Comparison of ENCODE assay signal across 8 mouse cellular contexts in the genomic region with DNA sequence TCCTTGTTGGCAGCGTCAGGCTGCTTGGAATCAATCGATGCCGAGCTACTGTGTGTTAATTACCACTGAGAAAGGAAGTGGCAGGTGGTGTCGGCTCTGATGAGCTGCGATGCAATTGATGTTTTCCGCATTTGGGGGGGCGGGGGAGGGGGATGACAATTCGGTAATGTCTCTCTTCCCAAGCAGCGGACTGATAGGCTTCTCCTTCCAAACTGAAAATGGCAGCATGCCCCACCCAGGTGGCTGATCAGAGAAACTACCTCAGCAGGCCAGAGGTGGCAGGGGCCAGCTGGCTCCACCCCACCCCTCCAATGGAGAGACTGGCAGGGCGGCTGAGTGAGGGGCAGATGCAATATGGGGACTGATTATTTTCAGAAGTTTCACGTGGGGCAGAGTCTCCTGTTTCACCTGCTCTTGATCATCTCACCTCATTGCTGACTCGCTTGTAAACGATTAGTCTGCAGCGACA. TPM values are rescaled to one million over a fixed set of nuclear protein-coding genes. Genes with fewer than 3 reads are reported as not detected.
A peak's percentile ranks its signal among the peaks of the same experiment; 100 is the strongest.
DNase-seq lines count a peak whose midpoint lies in the region; ATAC-seq lines count a peak whose summit lies in the region.

No protein-coding gene starts in this region.

- WGBS in forebrain, embryonic 14.5 days = 8% methylated on average over 14 of the region's 14 CpGs
- 7% methylated on average over 14 of the region's 14 CpGs for WGBS in limb, embryonic 15.5 days

- H3K27me3 ChIP-seq in forebrain, embryonic 14.5 days (replicated peaks; ENCODE audit: control insufficient read depth, insufficient read depth, low read length) = no peaks in the 10 kb centered on the region
- H3K27me3 ChIP-seq in limb, embryonic 15.5 days = no peaks in the 10 kb centered on the region

- 0 out of 2 replicates have a peak overlapping the region, but pooled peaks have one; percentile 32 for H3K9ac ChIP-seq in forebrain, embryonic 14.5 days (ENCODE audit: low read length)
- H3K9ac ChIP-seq in limb, embryonic 15.5 days = no peak overlapping the region

- no peaks in the 10 kb centered on the region for H3K36me3 ChIP-seq in forebrain, embryonic 14.5 days (ENCODE audit: control insufficient read depth, insufficient read depth, low read length)
- H3K36me3 ChIP-seq in limb, embryonic 15.5 days = no peaks in the 10 kb centered on the region

- H3K4me3 ChIP-seq in forebrain, embryonic 14.5 days (ENCODE audit: low read depth, low read length) = no peak overlapping the region
- H3K4me3 ChIP-seq in limb, embryonic 15.5 days = no peak overlapping the region

- intact Hi-C loops in left cerebral cortex, postnatal 14 days (cut with DNase I) = no loop called here

- H3K27ac ChIP-seq in forebrain, embryonic 14.5 days (ENCODE audit: low read depth, low read length) = peak overlapping the region; percentile 48
- H3K27ac ChIP-seq in limb, embryonic 15.5 days = no peak overlapping the region

- H3K4me2 ChIP-seq in forebrain, embryonic 14.5 days (ENCODE audit: low read length) = peak overlapping the region; percentile 38
- peak overlapping the region; percentile 25; the same call in 1 of the 2 replicates for H3K4me2 ChIP-seq in limb, embryonic 15.5 days

- H3K9me3 ChIP-seq in forebrain, embryonic 14.5 days (replicated peaks; ENCODE audit: control insufficient read depth, low read length) = no peaks in the 10 kb centered on the region
- H3K9me3 ChIP-seq in limb, embryonic 15.5 days = no peaks in the 10 kb centered on the region

- peak; percentile 60 for ATAC-seq in forebrain, embryonic 14.5 days
- ATAC-seq in limb, embryonic 15.5 days (ENCODE audit: insufficient number of reproducible peaks, low FRiP score, low TSS enrichment, low read depth) = no peak
- no peak for ATAC-seq in inflammation-experienced regulatory T-cells, adult 6 months

- DNase-seq in embryo, embryonic 10 days (ENCODE audit: low spot score) = peak; percentile 21
- DNase-seq in embryo, embryonic 9.5 days (ENCODE audit: extremely low spot score) = no peak
- DNase-seq in CD4-positive, CD25-positive, alpha-beta regulatory T cell, adult 2 months (ENCODE audit: low read depth, low spot score) = peak; percentile 15
- peak; percentile 81 for DNase-seq in forebrain, embryonic 14.5 days (ENCODE audit: low spot score)
- DNase-seq in left cerebral cortex, postnatal 14 days (ENCODE audit: low spot score in 2 of 2) = no peak
- no peak for DNase-seq in cerebellum, adult 18-20 months

- peaks cover 17% of the 10 kb centered on the region for H3K4me1 ChIP-seq in forebrain, embryonic 14.5 days (ENCODE audit: control insufficient read depth, insufficient read depth, low read length)
- peaks cover 18% of the 10 kb centered on the region for H3K4me1 ChIP-seq in limb, embryonic 15.5 days

RNA-seq across cellular contexts. Expression of gene Parva, which starts 11.2 kb away (rescaled TPM):
- 17.4 and 22.2 TPM in 2 replicates for polyA plus RNA-seq in forebrain, embryonic 14.5 days (2014; fragmentation: Nextera tagmentation; extraction: Ambion mirVana)
- polyA plus RNA-seq in limb, embryonic 15.5 days (2015; fragmentation: Nextera tagmentation; extraction: Ambion mirVana) = 89.9 and 95.9 TPM in 2 replicates
- polyA plus RNA-seq in inflammation-experienced regulatory T-cells, adult 6 months (2017; shearing (Covaris generic)) = not detected
- 10 to 100 TPM; 48.0 to 51.9 TPM for total RNA-seq in left cerebral cortex, postnatal 14 days (2021)

Comparison
In these comparisons a context has a peak if more than half of its experiments do, and no peak if none do; other contexts are left out.
1. DNase-seq: peak in embryo, embryonic 10 days (single experiment), CD4-positive, CD25-positive, alpha-beta regulatory T cell, adult 2 months (single experiment) and forebrain, embryonic 14.5 days (single experiment); none in embryo, embryonic 9.5 days (single experiment), left cerebral cortex, postnatal 14 days (0 of 2) and cerebellum, adult 18-20 months (0 of 2).
2. RNA of gene Parva, which starts 11.2 kb away (polyA plus RNA-seq): 89.9 to 95.9 TPM in limb, embryonic 15.5 days and 17.4 to 22.2 TPM in forebrain, embryonic 14.5 days; not detected in inflammation-experienced regulatory T-cells, adult 6 months; every median in the first group is over 10 times any median in the second.